Mouse (Mus musculus): ENCODE measurements around the gene Ehd1. TPM values are rescaled to one million over a fixed set of nuclear protein-coding genes. Genes with fewer than 3 reads are reported as not detected.

Gene Ehd1
- total and polyA plus RNA-seq, 3 experiments, result 65.9 to 105 TPM; not detected in 1

DNA sequence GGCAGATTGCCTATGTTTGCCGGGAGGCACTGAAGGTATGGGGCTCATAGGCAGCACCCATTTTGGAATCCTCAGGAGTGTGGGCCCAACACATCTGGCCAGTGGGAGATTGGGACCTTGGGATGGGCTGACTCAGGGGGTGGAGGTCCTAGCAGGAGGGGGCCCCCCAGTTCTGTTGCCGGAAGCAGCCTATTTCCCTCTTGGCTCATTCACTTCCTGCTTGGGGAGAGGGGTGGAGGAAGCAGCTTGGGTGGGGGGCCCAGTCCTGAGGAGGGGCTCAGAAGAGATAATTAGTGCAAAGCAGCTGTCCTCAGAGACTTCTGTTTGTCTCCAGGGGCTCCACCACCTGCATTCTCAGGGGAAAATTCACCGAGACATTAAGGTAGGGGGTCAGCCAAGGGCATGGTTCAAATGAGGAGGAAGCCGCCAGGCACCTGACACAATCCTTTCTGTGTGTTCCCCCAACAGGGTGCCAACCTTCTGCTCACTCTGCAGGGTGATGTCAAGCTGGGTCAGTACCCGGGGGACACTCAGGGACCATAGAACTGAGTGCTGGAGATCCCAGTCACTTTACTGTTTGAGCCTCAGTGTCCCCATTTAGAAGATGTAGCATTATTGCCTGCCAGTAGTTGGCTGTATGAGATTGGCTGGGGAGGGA, 65.9 kb downstream of the Ehd1 start:
- TF ChIP-seq NRF1 (IDR thresholded peaks at IDR 0.05; ENCODE audit: insufficient read depth, low read depth, low read length, poor library complexity, severe bottlenecking) (no peak), E2F4 (IDR thresholded peaks at IDR 0.05; ENCODE audit: borderline replicate concordance, low read depth, low read length) (no peak), RAD21 (IDR thresholded peaks at IDR 0.05; ENCODE audit: low read depth, low read length) (no peak), USF1 (IDR thresholded peaks at IDR 0.05; ENCODE audit: low read depth, low read length) (no peak), ELF1 (IDR thresholded peaks at IDR 0.05; ENCODE audit: low read depth, low read length) (no peak), MXI1 (IDR thresholded peaks at IDR 0.05; ENCODE audit: low read depth, low read length) (no peak), POLR2AphosphoS5 (IDR thresholded peaks at IDR 0.05; ENCODE audit: borderline replicate concordance, low read depth, low read length) (no peak), EP300 (IDR thresholded peaks at IDR 0.05; ENCODE audit: low read depth in 1 of 2, low read length in 2 of 2) (no peak), SMC3 (IDR thresholded peaks at IDR 0.05; ENCODE audit: low read depth, low read length) (no peak), ZKSCAN1 (IDR thresholded peaks at IDR 0.05; ENCODE audit: low read depth, low read length) (no peak), GATA1 (IDR thresholded peaks at IDR 0.05; ENCODE audit: low read depth, low read length) (no peak), MEF2A (IDR thresholded peaks at IDR 0.05; ENCODE audit: extremely low read depth, insufficient replicate concordance, low read depth, low read length, poor library complexity, severe bottlenecking) (no peak), MAFK (IDR thresholded peaks at IDR 0.05; ENCODE audit: borderline replicate concordance, low read depth, low read length) (no peak)
- no peak overlapping the region for H3K4me3 ChIP-seq (ENCODE audit: control insufficient read depth in 1 of 2, insufficient read depth in 1 of 2, low read depth in 2 of 2, low read length in 2 of 2)
- no peak for DNase-seq (ENCODE audit: low read depth, low spot score)
- H3K9ac ChIP-seq (ENCODE audit: control insufficient read depth, low read depth, low read length, poor library complexity, severe bottlenecking), result no peak overlapping the region
- peaks cover 0 to 10% of the 10 kb centered on the region in 2 experiments; a peak in 2 of 4 replicates for H3K4me1 ChIP-seq (ENCODE audit: control insufficient read depth in 1 of 2, insufficient read depth in 2 of 2, low read length in 2 of 2)
- H3K27me3 ChIP-seq (ENCODE audit: control insufficient read depth in 1 of 2, insufficient read depth in 2 of 2, low read length in 2 of 2), result no peaks in the 10 kb centered on the region
- peaks cover 0 to 2% of the 10 kb centered on the region in 2 experiments; a peak in 2 of 4 replicates for H3K36me3 ChIP-seq (ENCODE audit: control insufficient read depth in 1 of 2, insufficient read depth in 2 of 2, low read length in 2 of 2)
- no peaks in the 10 kb centered on the region; the same call in 1 of the 2 replicates for H3K79me2 ChIP-seq (ENCODE audit: control insufficient read depth, insufficient read depth, low read length, poor library complexity)
- no peaks in the 10 kb centered on the region for H3K9me3 ChIP-seq (replicated peaks; ENCODE audit: insufficient read depth, low read length)
- H3K27ac ChIP-seq (ENCODE audit: control insufficient read depth, low read depth, low read length), result no peak overlapping the region

DNA sequence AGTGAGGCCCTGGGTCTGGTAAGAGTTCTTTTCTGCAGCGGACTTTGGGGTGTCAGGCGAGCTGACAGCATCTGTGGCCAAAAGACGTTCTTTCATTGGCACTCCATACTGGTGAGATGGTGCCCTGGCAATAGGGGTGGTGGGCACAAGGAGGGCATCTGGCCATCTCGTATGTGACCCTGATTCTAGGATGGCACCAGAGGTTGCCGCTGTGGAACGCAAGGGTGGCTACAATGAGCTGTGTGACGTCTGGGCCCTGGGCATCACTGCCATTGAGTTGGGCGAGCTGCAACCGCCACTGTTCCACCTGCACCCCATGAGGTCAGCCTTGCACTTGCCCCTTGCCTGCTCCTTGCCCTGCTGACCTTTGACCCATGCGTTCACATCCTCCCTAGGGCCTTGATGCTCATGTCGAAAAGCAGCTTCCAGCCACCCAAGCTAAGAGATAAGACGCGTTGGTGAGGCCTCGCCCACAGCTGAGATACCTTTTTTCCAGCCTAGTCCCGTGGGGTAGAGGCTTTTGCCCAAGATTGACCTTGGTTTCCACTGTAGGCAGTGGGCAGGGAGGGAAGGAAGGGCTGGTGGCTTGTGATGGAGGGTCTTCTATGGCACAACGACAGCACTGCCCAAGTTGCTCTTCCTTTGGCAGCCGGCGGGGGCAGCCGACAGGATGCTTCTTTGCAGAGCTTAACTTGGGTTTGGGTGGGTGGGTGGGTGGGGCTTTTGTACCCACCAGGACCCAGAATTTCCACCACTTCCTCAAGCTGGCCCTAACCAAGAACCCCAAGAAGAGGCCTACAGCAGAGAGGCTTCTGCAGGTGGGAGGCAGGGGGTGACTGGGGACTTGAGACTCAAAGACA, 66.8 kb downstream of the Ehd1 start:
- Histone ChIP-seq H3K27ac (ENCODE audit: control insufficient read depth, low read depth, low read length) (no peak overlapping the region), H3K4me1 (ENCODE audit: control insufficient read depth in 1 of 2, insufficient read depth in 2 of 2, low read length in 2 of 2) (peaks cover 0 to 10% of the 10 kb centered on the region in 2 experiments; a peak in 2 of 4 replicates)
- no peak for DNase-seq (ENCODE audit: low read depth, low spot score)

More for the DNA sequence above, 66.8 kb downstream of the Ehd1 start:
- no peaks in the 10 kb centered on the region for H3K27me3 ChIP-seq (ENCODE audit: control insufficient read depth in 1 of 2, insufficient read depth in 2 of 2, low read length in 2 of 2)
- H3K4me3 ChIP-seq (ENCODE audit: control insufficient read depth in 1 of 2, insufficient read depth in 1 of 2, low read depth in 2 of 2, low read length in 2 of 2), result no peak overlapping the region
- H3K79me2 ChIP-seq (ENCODE audit: control insufficient read depth, insufficient read depth, low read length, poor library complexity), result no peaks in the 10 kb centered on the region; the same call in 1 of the 2 replicates
- TF ChIP-seq MAFK (IDR thresholded peaks at IDR 0.05; ENCODE audit: borderline replicate concordance, low read depth, low read length), result no peak
- no peak for TF ChIP-seq JUND (IDR thresholded peaks at IDR 0.05; ENCODE audit: low read depth, low read length)
- TF ChIP-seq CHD2 (IDR thresholded peaks at IDR 0.05; ENCODE audit: low read length), result no peak
- no peak for TF ChIP-seq MYC (IDR thresholded peaks at IDR 0.05; ENCODE audit: low read depth, low read length)
- TF ChIP-seq MEF2A (IDR thresholded peaks at IDR 0.05; ENCODE audit: extremely low read depth, insufficient replicate concordance, low read depth, low read length, poor library complexity, severe bottlenecking), result no peak
- TF ChIP-seq CTCF (IDR thresholded peaks at IDR 0.05 in 2 of 3, conservative IDR thresholded peaks at IDR 0.05 in 1 of 3; ENCODE audit: control insufficient read depth in 1 of 3, insufficient read depth in 1 of 3, low read depth in 2 of 3, low read length in 3 of 3, poor library complexity in 1 of 3, severe bottlenecking in 1 of 3), result no peak
- no peak for TF ChIP-seq KAT2A (conservative IDR thresholded peaks at IDR 0.05; ENCODE audit: low read depth, low read length)
- TF ChIP-seq ELF1 (IDR thresholded peaks at IDR 0.05; ENCODE audit: low read depth, low read length), result no peak
- TF ChIP-seq EP300 (IDR thresholded peaks at IDR 0.05; ENCODE audit: low read depth in 1 of 2, low read length in 2 of 2), result no peak
- TF ChIP-seq BHLHE40 (IDR thresholded peaks at IDR 0.05; ENCODE audit: borderline replicate concordance, low read depth, low read length), result no peak
- TF ChIP-seq POLR2AphosphoS2 (IDR thresholded peaks at IDR 0.05; ENCODE audit: low read length), result no peak
- TF ChIP-seq ZC3H11A (IDR thresholded peaks at IDR 0.05; ENCODE audit: low read depth, low read length), result no peak
- no peak for TF ChIP-seq GABPA (IDR thresholded peaks at IDR 0.05; ENCODE audit: low read depth, low read length)
- TF ChIP-seq RCOR1 (IDR thresholded peaks at IDR 0.05; ENCODE audit: low read depth, low read length), result no peak
- TF ChIP-seq RAD21 (IDR thresholded peaks at IDR 0.05; ENCODE audit: low read depth, low read length), result no peak
- H3K9ac ChIP-seq (ENCODE audit: control insufficient read depth, low read depth, low read length, poor library complexity, severe bottlenecking), result no peak overlapping the region
- H3K9me3 ChIP-seq (replicated peaks; ENCODE audit: insufficient read depth, low read length), result no peaks in the 10 kb centered on the region
- H3K36me3 ChIP-seq (ENCODE audit: control insufficient read depth in 1 of 2, insufficient read depth in 2 of 2, low read length in 2 of 2), result peaks cover 0 to 2% of the 10 kb centered on the region in 2 experiments; a peak in 2 of 4 replicates
